Mouse (Mus musculus) spleen, postnatal 14 days (tissue): Measurements from ENCODE around the gene Cyp26b1.
A peak's percentile ranks its signal among the peaks of the same experiment; 100 is the strongest.

Experiments used
- DNase-seq, 2 experiments: peaks; one replicate each; pipeline ENCODE4 v3.0.0; 2021 to 2022; ENCODE audit warnings: low spot score in 2 of 2

The Cyp26b1 gene

DNA sequence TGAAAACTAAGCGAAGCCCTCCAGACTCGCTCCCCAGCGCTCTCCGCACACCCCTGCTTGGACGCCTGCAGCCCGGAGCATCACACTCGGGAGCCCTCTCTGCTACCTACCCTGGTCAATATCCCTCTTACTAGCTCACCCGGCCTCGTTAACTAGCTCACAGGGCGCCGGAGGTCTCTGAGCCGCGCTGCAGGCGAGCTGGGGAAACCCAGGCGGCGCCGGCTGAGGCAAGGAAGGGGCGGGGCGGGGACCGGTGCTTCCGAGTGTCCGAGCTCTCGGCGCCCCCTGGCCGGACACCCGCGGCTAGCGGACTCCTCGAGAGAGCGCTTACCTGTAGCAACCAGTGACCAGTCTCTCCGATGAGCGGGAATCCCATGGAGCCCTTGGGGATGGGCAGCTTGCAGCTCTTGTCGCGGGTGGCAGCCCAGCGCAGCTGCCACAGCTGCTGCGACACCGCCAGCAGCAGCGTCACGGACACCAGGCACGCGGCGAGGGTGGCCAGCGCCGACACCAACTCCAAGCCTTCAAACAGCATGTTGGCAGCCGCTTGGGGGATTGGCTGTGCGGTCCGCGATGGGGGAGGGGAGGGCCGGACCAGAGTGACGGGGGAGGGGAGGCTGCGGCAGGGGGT is 6.1 kb downstream of the Cyp26b1 start:
- no peak for DNase-seq

DNA sequence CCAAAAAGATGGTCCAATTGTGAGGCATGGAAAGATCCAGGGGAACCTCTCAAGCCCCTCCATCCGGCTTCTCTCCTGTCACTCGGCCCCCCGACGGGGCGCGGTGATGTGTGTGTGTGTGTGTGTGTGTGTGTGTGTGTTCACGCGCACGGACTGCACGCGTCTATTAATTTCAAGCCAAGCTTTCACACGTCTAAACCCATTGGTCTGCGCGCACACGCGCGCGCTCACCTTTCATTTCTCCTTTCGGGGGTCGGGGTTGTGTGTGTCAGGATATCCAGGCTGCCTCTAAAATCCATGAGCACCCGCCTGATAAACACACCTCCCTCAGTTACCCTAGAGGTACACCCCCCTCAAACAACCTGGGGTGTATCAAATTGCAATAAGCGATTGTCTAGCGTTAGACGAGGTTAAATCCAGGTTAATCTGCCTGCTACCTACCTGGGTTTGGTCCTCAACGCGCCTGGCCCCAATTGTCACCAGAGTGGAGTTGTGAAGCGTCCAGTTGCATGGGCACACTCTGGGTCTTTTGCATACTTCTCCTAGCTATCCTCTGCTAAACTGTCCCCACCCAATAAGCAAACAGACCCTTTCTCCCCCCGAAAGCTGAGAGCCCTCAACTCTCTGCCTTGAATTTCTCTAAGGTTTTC is 7.0 kb downstream of the Cyp26b1 start:
- DNase-seq: peak in 1 of 2 experiments; percentile 5

DNA sequence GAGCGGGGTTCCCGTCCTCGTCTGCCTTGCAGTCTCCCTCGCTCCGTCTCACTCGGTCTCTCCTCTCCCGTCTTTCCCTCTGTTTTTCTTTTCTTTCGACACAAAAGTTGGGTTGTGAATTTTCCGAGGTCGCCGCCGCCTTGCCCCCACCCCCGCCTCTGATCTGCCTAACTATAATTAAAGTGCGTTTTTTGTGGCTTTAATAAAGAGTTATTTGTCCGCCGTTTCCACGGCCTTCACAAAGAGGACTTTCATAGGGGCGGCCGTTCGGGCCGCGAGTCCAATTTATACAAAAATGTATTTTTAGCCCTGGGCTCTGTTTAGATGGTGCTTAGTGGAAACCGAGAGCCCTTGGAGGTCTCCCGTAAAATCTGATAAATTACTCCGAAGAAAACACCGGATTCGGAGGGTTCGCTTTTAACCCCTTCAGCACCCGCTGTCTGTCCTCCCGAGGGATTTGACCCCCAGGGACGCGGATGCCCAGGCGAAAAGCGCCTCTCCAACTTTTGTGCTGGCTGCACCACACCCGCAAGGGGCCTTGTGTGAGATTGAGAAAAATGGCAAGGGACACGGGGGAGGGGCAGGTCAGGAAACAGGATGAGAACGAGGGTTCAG is 7.9 kb downstream of the Cyp26b1 start:
- no peak for DNase-seq

DNA sequence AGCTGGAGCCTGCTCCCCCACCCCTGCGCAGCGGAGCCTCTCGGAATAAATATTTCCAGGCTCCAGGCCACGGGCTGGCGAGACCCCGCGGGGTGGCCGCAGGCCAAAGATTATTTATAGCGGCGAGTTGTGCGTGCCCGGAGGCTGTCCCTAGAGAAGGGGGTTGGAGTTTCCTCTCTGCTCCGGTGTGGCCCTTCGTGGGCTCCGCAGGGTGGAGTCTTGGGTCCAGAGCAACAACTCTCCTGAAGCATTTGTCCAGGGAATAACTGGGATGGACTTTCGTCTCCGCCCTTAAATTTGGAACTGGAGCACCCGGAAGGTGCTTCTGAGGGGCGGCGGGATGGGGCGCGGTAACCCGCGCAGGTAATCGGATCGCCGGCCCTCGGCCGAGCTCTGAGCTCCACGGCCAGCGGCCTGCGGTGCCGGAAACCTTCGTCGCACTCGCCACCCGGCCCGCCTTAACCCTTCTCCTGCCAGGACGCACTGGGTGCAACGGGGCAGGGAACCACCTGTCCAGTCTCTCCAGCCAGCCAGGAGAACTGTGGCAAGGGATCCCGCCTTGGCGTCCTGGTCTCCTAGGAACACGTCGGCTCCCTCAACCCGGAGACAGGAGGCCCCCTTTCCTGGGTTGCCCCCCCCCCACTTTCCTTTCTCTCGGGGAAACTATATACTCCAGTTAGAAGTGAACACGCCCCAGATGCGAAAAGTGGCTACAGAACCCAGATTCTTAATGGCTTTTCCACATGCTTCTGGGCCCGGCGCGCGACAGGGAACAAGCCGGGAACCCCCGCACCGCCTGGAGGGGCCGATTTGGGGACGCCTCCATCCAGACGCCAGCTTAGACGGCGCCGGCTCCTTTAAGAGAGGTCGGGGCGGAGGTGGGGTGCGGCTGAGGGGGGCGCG is 8.7 kb downstream of the Cyp26b1 start:
- DNase-seq: peak in 1 of 2 experiments; percentile 6

DNA sequence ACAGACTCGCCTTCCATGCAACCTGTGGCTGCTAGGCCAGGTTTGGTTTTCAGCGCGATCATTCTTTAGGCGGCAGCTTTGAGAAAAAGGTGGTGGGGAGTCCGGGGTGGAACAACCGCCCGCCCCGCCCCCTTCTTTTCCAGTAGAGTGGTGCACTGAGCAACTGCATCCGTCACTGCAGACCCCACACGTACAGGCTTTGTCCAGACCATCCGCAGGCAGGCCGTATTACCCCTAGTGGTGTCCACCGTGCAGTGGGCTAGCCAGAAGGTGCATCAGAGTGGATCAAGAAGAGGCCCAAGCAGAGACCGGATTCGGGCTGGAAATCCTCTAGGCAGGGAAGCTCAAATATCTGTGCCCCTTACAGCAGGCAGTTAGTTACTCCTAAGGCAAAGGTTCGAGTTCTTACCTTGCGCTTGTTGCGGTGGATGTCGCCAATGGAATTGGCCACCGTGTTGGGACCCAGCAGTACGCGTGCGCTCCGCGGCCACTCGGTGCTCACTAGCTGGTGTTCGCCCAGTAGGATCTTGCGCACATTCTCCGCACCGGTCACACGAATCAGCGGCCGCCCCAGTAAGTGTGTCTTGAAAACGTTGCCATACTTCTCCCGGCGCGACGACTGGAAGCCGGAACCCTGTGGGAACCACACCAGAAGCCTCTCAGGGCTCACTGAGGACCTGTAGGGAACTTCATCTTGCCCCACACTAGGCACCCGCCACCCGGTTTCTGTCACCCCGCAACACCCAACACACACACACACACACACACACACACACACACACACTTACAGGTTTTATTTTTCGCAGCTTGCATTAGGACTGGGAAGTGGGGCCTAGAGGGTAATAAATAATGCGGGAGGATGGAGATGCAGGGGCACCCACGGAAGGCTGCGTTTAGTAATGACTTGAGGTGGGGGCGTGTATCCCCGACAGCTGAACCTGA is 9.6 kb downstream of the Cyp26b1 start:
- DNase-seq: peak in 1 of 2 experiments; percentile 5

DNA sequence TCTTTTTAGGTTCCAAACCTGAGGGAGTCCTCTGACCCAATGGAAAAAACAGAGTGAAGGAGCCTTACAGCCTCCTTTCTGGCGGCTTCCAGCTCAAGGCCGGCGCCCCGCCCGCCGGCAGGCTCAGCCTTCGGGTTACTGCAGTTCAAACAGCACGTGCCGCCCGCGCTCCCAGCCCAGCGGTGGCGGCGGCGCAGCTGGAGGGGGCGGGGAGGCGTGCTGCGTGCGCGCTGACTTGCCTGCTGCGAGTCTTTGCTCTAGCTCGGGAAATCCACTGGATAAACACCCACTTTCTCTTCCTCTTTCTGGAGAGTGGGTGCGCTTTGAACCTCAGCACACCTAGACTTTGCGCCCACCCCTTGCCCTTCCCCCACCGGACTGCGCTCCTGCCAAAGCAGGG is 10.3 kb downstream of the Cyp26b1 start:
- no peak for DNase-seq

DNA sequence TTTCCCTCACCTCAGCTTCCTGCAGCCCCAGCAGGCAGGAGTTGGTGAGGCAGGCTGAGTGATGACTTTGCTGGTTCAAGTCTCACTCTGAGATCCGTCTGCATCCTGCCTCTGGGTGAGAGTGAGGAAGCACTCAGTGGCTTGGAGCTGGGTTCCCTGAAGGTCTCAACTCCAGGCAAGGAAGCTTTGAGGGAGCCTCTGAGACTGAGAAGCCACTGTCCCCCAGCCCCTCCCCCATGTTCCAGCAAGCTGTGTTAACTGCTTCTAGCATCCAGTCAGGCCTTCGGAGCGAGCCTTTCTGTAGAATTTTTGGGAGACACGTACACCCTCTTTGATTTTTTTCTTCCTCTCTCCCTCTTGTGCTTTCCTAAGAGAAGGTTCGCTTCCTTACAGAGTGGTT is 10.9 kb downstream of the Cyp26b1 start:
- no peak for DNase-seq

DNA sequence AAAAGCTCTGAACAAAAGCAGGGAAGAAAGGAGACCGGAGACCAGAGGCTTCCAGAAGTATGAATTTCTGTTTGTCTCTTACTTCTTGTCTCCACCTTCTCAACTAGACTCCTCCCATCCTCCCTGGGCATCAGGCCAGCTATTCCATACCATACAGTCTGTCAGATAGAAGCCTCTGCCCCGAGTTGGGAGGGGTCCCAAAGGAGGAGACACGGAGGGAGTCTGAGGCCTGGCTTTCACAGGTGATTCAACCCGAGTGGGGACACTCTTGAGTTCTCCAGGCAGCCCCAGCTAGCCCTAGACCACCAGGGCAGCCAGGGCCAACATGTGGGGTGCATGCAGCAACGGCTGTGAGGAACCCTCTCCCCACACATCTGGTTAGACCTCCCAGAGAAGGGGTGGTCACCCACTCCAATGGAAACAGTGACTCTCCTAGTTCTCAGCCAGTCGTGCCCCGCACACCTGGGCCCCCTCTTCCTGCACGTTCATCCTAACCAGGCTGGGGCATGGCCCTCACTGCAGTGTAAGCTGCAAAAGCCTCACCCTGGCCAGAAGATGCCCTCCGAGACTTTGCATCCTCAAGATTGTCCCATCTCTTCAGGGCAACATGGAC is 11.8 kb downstream of the Cyp26b1 start:
- no peak for DNase-seq

DNA sequence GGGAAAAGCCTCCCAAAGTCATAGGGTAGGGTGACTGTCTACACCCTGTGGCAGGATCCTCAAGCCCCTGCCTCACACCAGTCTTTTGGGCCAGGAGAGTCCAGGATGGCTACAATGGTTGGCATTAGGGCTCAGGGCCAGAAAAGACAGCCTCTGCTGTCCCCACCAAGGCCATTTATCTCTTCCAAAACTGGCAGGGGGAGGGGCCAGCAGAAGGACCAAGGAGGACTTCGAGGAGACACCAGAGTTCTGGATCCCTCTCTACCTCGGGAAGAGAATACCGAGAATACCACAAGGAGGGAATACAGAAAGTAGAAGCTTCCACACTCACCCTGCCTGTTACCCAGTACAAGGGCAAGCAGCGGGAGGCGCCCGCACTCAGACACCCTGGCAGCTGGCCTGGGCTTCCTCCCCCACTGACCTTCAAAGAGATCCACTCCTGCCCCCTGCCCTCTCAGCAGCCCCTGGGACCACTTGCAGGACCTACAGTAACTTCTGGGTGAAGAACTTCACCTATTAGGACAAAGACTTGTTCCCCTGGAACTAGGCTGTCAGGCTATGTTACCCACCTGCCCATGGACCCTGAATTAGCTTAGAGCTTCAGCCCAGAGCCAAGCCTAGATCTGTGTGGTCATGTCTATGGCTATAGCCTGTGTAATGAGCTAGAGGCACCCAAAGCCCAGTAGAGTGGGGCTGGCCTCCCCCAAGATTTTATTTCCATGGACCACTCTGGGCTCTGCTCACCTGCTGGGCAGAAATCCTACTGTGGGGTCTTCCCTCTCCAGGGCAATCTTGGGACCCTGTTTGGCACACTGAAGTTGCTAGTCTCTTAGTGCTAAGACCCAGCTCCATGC is 12.5 kb downstream of the Cyp26b1 start:
- DNase-seq: no peak

DNA sequence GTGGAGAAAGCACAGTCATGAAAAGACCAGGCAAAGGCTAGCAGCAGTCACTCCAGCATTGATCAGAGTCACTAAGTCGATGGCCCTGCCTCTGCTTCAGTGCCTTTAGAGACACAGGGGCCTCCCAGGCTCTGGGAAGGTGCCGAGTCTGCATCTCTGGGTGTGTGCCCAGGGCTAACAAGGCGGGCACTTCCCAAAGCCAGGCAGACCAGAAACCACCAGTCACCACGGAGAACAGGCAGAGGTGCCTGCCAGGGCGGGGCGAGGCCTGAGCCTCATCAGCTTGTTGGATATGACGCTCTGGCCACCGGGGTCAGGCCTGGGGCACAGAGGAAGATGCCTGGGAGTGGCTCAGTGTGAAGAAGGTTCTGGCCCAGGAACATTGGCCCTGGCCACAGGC is 14.2 kb downstream of the Cyp26b1 start:
- no peak for DNase-seq

DNA sequence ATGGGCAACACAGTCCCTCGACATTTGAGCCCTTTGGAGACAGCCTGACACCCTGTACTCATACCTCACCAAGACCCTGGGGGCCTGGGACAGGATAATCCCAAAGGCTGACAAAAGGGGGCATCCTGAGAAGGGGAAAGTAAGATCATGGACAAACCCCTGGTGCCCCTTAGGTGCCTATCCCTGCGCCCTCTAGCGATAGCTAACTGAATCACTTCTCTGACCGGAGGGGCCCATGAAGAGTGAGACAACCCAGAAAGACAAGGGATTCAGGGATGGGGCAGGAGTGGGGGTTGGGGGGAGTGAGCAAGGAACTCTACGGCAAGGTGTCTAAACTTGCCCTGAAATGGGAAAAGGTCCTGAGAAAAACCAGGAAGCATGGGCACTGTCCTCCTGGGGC is 14.8 kb downstream of the Cyp26b1 start:
- DNase-seq: no peak

DNA sequence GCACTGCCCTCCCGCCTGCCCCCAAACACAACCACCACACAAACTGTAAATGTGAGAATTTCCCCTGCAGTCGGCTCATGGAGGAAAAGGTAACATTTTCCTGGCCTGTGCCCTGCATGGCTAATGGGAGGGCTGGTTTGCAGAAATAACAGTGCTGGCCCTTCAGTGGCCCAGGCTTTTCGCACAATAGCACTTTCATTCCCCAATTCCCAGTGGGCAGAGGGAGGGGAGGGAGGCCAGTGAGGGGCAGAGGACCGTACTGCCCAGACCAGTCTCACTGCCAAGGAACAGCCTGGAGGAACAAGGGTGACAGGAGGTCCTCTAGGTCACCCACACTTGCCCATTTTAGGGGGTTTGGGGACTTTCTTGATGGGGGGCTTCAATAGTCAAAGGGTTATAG is 15.8 kb downstream of the Cyp26b1 start:
- no peak for DNase-seq

DNA sequence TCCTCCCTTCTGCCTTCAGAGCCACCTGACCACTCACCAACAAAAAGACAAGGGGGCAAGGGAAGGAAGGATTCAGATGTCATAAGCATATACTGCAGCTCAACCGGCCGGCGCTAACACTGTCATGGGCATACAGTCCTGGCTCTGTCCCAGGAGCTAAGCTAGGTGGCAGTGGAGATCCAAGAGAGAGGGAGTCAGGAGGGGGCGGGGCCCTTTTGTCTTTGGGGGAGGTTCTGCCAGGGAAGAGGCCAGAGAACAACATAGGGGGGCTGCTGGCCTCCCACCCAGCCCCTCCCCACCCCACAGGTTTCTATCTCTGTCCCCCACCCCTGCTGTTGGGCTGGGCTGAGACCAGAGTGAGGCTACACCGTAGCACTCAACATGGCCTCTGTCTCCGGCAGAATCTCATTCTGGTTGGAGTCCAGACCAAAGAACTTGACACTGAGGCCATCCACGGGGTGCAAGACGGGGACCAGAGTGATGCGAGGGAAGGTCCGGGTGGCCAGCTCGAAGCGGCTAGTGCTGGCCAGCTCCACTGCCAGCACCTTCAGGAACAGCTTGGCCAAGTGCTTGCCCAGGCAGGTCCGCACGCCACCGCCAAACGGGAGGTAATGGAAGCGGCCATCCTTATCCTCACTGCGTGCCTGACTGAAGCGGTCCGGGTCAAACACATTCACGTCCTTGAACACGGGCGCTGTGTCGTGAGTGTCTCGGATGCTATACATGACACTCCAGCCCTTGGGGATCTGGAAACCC is 19.6 kb downstream of the Cyp26b1 start:
- DNase-seq: no peak

DNA sequence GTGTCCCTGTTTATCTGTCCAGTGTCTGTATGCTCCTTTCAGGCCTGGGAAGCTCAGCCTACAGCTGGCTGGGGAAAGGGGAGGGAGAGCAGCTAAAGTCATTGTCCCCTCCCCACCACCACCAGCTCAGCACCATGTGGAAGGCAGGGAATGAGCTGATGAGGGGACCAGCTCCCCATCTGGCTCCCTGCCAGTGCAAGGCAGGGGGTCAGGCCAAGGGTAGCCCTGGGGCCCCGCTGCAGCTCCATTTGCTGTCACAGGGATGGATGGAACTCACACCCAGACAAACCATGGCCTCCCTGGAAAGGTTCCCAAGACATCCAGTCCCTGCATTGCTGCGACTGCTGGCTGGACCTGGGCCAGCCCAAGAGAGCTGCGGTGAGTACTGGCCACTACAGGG is 23.7 kb downstream of the Cyp26b1 start:
- no peak for DNase-seq

DNA sequence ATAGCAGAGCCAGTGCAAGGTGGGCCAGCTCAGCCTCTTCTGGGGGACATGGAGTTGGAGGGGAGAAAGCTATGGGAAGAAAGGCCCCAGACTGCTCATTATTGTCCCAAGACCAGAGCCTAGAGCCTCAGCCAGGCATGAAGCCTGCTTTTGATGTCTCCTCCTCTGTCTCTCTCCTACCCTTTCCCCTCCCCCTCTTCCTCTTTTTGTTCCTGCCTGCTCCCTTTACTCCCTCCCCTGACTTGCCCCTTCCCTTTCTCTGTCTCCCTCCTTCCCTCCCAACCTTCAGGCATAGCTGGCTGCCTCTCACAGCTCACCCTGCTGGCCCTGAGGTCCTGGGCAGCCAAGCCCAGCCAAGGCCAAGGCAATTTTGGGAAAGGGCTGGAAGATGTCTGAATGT is 24.1 kb downstream of the Cyp26b1 start:
- DNase-seq: no peak

DNA sequence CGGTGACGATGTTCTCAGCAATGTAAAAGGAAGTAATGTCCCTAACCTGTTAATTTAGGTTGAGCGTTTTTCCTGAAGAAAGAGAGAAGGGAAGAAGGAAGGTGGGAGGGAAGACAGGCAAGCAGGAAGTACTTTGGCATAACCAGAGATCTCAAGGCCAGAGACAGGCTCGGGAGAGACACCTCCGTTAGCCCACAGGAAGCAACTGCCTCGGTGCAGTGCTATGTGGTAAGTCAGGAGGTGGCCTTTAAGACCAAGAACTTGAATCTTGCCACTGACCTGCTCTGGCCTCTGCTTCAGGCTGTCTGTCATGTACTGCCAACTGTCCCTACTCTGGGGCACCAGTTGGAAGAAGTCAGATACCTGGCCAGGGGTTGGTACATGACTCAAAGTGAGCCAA is 24.8 kb downstream of the Cyp26b1 start:
- no peak for DNase-seq

DNA sequence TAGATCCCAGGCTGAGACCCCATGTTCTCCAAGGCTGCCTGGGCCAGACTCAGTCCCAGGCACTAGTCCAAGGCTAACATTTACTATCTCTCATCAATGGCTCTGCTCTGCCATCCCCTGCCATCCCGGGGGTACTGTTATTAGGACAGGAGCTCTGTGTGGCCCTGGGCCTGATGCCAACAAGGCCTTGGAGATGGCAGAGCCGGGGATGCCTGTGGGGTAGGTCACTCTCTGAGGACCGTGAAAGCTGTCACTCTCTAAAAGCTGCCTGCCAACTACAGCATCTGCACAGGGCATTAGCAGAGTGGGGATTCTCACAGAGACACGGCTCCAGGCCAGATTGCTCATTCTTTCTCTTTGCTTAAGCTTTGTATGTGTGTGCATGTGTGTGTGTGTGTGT is 26.0 kb downstream of the Cyp26b1 start:
- DNase-seq: no peak

DNA sequence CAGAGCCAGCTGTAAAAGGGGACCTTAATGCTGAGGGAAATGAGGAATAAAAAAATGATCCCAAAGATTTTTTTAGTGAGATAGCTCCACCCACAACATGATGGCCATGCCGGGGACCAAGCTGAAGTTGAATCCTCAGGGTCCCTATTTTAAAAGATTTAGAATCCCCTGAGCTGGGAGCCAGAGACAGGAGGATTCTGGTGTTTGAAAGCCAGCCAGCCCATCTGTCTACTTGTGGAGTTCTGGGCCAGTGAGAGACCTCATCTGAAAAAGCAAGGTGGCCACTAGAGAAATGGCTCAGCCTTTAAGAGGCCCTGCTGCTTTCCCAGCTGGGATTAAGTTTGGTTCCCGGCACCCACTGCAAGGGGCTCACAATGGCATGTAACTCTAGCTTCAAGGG is 26.9 kb downstream of the Cyp26b1 start:
- no peak for DNase-seq

DNA sequence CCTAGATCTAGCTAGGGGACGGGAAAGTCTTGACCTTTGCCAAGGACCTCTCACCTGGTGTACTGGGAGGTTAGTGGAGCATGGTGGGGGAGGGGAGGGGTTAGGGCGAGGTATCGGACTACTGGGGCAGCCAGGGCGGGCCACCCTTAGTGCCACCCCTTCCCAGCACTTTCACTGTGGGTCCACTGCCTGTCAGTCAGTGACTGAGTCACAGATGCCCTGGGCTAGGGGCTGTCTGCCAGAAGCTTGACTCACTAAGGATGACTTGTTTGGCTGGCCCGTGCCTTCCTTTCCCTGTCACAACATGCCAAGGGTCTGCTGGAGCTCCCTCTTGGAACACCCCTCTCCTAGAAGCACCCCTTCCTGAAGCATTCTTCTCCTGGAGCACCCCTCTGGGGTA is 28.5 kb downstream of the Cyp26b1 start:
- DNase-seq: no peak
